Mouse (Mus musculus) hindbrain, postnatal 0 days (tissue): ENCODE measurements around the gene Ccr9. TPM values are rescaled to one million over a fixed set of nuclear protein-coding genes. Genes with fewer than 3 reads are reported as not detected.
"Not testable (repeated sequence)": the region's sequence is repeated elsewhere in the genome, so short reads cannot be mapped to it uniquely, and the experiment has no call there.

ENCODE experiments used
- ATAC-seq: fragments of 200-750 bp; cut with Nextera tagmentation; 2 replicates; pipeline ENCODE4 v1.8.0; 2017; ENCODE audit warnings: mild to moderate bottlenecking, moderate TSS enrichment, moderate library complexity
- DNase-seq: peaks from one replicate; pipeline ENCODE4 v3.0.0-alpha.2; 2015; ENCODE audit warnings: low spot score
- H3K27ac ChIP-seq: fragments of 300-500 bp; sonication (generic); 2 replicates; pipeline ENCODE4 v1.5.1; 2014; ENCODE audit warnings: mild to moderate bottlenecking
- H3K27me3 ChIP-seq: fragments of 300-500 bp; sonication (generic); 2 replicates; pipeline ENCODE4 v1.6.1; 2014; ENCODE audit warnings: low read length, mixed read lengths; ENCODE audit not compliant: insufficient read depth
- H3K36me3 ChIP-seq: fragments of 300-500 bp; sonication (generic); 2 replicates; pipeline ENCODE4 v1.6.1; 2014; ENCODE audit warnings: low read length, mixed read lengths; ENCODE audit not compliant: insufficient read depth
- H3K4me1 ChIP-seq: fragments of 300-500 bp; sonication (generic); 2 replicates; pipeline ENCODE4 v1.6.1; 2014; ENCODE audit warnings: antibody characterized with exemption, low read length, mixed read lengths; ENCODE audit not compliant: insufficient read depth
- H3K4me2 ChIP-seq: fragments of 300-500 bp; sonication (generic); 2 replicates; pipeline ENCODE4 v1.6.1; 2014; ENCODE audit warnings: low read depth, mild to moderate bottlenecking, low read length, moderate library complexity, mixed read lengths
- H3K4me3 ChIP-seq: fragments of 300-500 bp; sonication (generic); 2 replicates; pipeline ENCODE4 v1.5.1; 2014; ENCODE audit warnings: low read length
- H3K9ac ChIP-seq: fragments of 300-500 bp; sonication (generic); replicated peaks from 2 replicates; pipeline ENCODE4 v1.6.1; 2014; ENCODE audit warnings: mild to moderate bottlenecking, low read length, moderate library complexity, mixed read lengths
- H3K9me3 ChIP-seq: fragments of 300-500 bp; sonication (generic); 2 replicates; pipeline ENCODE4 v1.6.1; 2016; ENCODE audit warnings: low read length, mixed read lengths
- CTCF ChIP-seq: IDR thresholded peaks from 2 replicates; pipeline ENCODE4 v1.5.1; 2016; ENCODE audit warnings: antibody characterized with exemption, control low read depth, low read depth
- WGBS: fragments of 180-500 bp; shearing (Covaris S2); extraction: QIAGEN DNeasy Blood & Tissue Kit; methylation state at CpG from one replicate; pipeline ENCODE4 v1.1.7; 2014; 5-methylcytosine and 5-hydroxymethylcytosine counted together
- polyA plus RNA-seq: library from polyadenylated mRNA; unstranded; fragments of >200 nt; fragmentation: Nextera tagmentation; extraction: Ambion mirVana; gene quantifications from 2 replicates; pipeline ENCODE4 v1.2.1, GENCODE M21; 2015
- total RNA-seq: library from RNA; depleted of rRNA; stranded (reverse); fragments of >200 nt; gene quantifications from 2 replicates; pipeline ENCODE4 v1.2.3, GENCODE M21; 2014

Gene Ccr9
- total and polyA plus RNA-seq, 2 experiments from 2014 or later = 0.10 to 0.55 TPM

- no peak for ATAC-seq
- no peaks in the 10 kb centered on the region for H3K27me3 ChIP-seq
Observed at GRCm38 (mm10) chr9:123740799-123741198, 62.6 kb downstream of the Ccr9 start.

GRCm38 (mm10) chr9:123749687-123750086, 71.4 kb downstream of the Ccr9 start:
- H3K27ac ChIP-seq, H3K27me3 ChIP-seq, H3K4me3 ChIP-seq, H3K4me1 ChIP-seq, H3K9me3 ChIP-seq, ATAC-seq, DNase-seq, H3K4me2 ChIP-seq, H3K36me3 ChIP-seq, H3K9ac ChIP-seq: not testable (repeated sequence)
- WGBS = 93% methylated on average over 7 of the region's 8 CpGs

More at GRCm38 (mm10) chr9:123740799-123741198, 62.6 kb downstream of the Ccr9 start:
- H3K4me2 ChIP-seq = no peak overlapping the region
- no peak for TF ChIP-seq CTCF
- no peaks in the 10 kb centered on the region for H3K36me3 ChIP-seq
- H3K27ac ChIP-seq = no peak overlapping the region
- H3K9ac ChIP-seq = no peak overlapping the region
- no peaks in the 10 kb centered on the region for H3K9me3 ChIP-seq
- H3K4me1 ChIP-seq = no peaks in the 10 kb centered on the region
- no peak overlapping the region for H3K4me3 ChIP-seq
- DNase-seq = no peak
- WGBS = 86% methylated on average over 4 of the region's 4 CpGs

GRCm38 (mm10) chr9:123754333-123754732, 76.1 kb downstream of the Ccr9 start:
- no peak overlapping the region for H3K4me3 ChIP-seq
- no peaks in the 10 kb centered on the region for H3K27me3 ChIP-seq
- H3K4me1 ChIP-seq = no peaks in the 10 kb centered on the region
- no peaks in the 10 kb centered on the region for H3K9me3 ChIP-seq
- ATAC-seq = no peak
- no peak overlapping the region for H3K4me2 ChIP-seq
- 96% methylated on average over 4 of the region's 4 CpGs for WGBS
- H3K9ac ChIP-seq = no peak overlapping the region
- H3K27ac ChIP-seq = no peak overlapping the region
- DNase-seq = no peak
- no peak for TF ChIP-seq CTCF
- H3K36me3 ChIP-seq = no peaks in the 10 kb centered on the region

GRCm38 (mm10) chr9:123756752-123757151, 78.5 kb downstream of the Ccr9 start:
- H3K4me3 ChIP-seq = no peak overlapping the region
- no peak for TF ChIP-seq CTCF
- no peak overlapping the region for H3K27ac ChIP-seq
- no peaks in the 10 kb centered on the region for H3K36me3 ChIP-seq
- no peaks in the 10 kb centered on the region for H3K4me1 ChIP-seq
- H3K4me2 ChIP-seq = no peak overlapping the region
- no peaks in the 10 kb centered on the region for H3K27me3 ChIP-seq
- 89% methylated on average over 3 of the region's 3 CpGs for WGBS
- no peaks in the 10 kb centered on the region for H3K9me3 ChIP-seq
- H3K9ac ChIP-seq = no peak overlapping the region
- no peak for ATAC-seq
- no peak for DNase-seq

- Histone ChIP-seq H3K9me3 (no peaks in the 10 kb centered on the region), H3K27me3 (no peaks in the 10 kb centered on the region), H3K9ac (no peak overlapping the region), H3K27ac (no peak overlapping the region), H3K36me3 (no peaks in the 10 kb centered on the region), H3K4me1 (no peaks in the 10 kb centered on the region), H3K4me2 (no peak overlapping the region), H3K4me3 (no peak overlapping the region)
- ATAC-seq (no peak), DNase-seq (no peak)
- TF ChIP-seq CTCF = no peak
- WGBS = 60% methylated on average over 2 of the region's 2 CpGs
Observed at GRCm38 (mm10) chr9:123757326-123757725, 79.1 kb downstream of the Ccr9 start.

GRCm38 (mm10) chr9:123758156-123758555, 79.9 kb downstream of the Ccr9 start:
- Histone ChIP-seq H3K27me3 (no peaks in the 10 kb centered on the region), H3K9ac (no peak overlapping the region), H3K9me3 (no peaks in the 10 kb centered on the region), H3K27ac (no peak overlapping the region), H3K4me1 (no peaks in the 10 kb centered on the region), H3K4me2 (no peak overlapping the region), H3K36me3 (no peaks in the 10 kb centered on the region), H3K4me3 (no peak overlapping the region)
- WGBS = 74% methylated on average over 1 of the region's 1 CpGs
- no peak for DNase-seq
- ATAC-seq = no peak
- TF ChIP-seq CTCF = no peak

- 88% methylated on average over 4 of the region's 4 CpGs for WGBS
- Histone ChIP-seq H3K36me3 (no peaks in the 10 kb centered on the region), H3K4me1 (no peaks in the 10 kb centered on the region), H3K27ac (no peak overlapping the region), H3K4me3 (no peak overlapping the region), H3K9ac (no peak overlapping the region), H3K27me3 (no peaks in the 10 kb centered on the region), H3K4me2 (no peak overlapping the region), H3K9me3 (no peaks in the 10 kb centered on the region)
- no peak for DNase-seq
- no peak for TF ChIP-seq CTCF
- no peak for ATAC-seq
Observed at GRCm38 (mm10) chr9:123758645-123759044, 80.4 kb downstream of the Ccr9 start.
